Mouse (Mus musculus): ENCODE measurements at regions not wholly inside any gene's neighbourhood (a gene's known extent, or its start where the extent isn't known, plus 50 kb on each side); places are given as distances from the start of the nearest gene placed in this dataset.

DNA sequence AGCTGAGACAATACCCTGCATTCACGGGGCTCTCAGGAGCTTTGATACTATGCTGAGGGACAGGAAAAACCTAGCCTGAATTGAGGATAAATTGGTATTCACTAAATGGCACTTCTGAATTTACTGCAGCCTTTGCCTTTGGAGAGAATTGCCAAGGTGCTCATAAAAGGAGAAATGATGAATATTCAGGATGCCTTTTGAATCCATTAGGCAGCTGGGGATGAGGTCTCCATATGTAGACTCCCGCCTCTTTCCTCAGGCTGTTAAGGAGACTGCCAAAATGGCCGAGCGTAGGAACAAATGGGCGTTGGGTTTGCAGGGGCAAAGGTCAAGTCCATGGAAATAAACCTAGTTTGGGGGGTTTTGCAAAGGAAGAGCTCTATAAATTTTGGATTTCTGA lies 123.5 kb downstream of the Hlx start:
- Histone ChIP-seq H3K4me1 (replicated peaks; ENCODE audit: control insufficient read depth, insufficient read depth, low read length) (0 out of 2 replicates have a peak, but pooled peaks cover 2% of the 10 kb centered on the region), H3K9me3 (ENCODE audit: control insufficient read depth, low read length) (no peaks in the 10 kb centered on the region), H3K9ac (replicated peaks; ENCODE audit: low read depth, low read length) (no peak overlapping the region), H3K27me3 (replicated peaks; ENCODE audit: control insufficient read depth, insufficient read depth, low read length) (no peaks in the 10 kb centered on the region), H3K4me2 (ENCODE audit: low read length) (no peak overlapping the region), H3K4me3 (replicated peaks; ENCODE audit: low read length) (no peak overlapping the region), H3K27ac (ENCODE audit: low read length) (no peak overlapping the region), H3K36me3 (ENCODE audit: control insufficient read depth, insufficient read depth) (no peaks in the 10 kb centered on the region)
- WGBS: 23% methylated on average over 5 of the region's 5 CpGs
- peak; percentile 65 for ATAC-seq

DNA sequence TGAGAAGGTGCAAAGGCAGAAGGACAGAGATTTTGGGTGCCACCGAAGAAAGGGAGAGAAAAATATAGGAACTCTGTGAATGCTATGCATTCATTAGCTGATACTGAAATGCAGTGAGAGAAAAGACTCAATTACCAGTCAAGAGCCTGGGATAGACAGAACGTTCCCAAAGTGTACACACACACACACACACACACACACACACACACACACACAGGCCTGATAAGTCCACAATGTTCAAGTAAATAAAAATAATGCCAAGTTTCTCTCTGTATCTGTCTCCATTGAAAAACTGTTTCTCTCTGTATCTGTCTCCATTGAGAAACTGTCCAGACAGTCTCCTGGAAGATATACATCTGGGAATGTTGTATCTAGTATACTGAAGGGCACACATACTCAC lies 124.1 kb downstream of the Hlx start:
- Histone ChIP-seq H3K9me3 (ENCODE audit: control insufficient read depth, low read length) (no peaks in the 10 kb centered on the region), H3K27me3 (replicated peaks; ENCODE audit: control insufficient read depth, insufficient read depth, low read length) (no peaks in the 10 kb centered on the region), H3K27ac (ENCODE audit: low read length) (no peak overlapping the region), H3K4me1 (replicated peaks; ENCODE audit: control insufficient read depth, insufficient read depth, low read length) (0 out of 2 replicates have a peak, but pooled peaks cover 2% of the 10 kb centered on the region), H3K36me3 (ENCODE audit: control insufficient read depth, insufficient read depth) (no peaks in the 10 kb centered on the region), H3K4me3 (replicated peaks; ENCODE audit: low read length) (no peak overlapping the region), H3K9ac (replicated peaks; ENCODE audit: low read depth, low read length) (no peak overlapping the region), H3K4me2 (ENCODE audit: low read length) (no peak overlapping the region)
- ATAC-seq: no peak
- 45% methylated on average over 2 of the region's 2 CpGs for WGBS

DNA sequence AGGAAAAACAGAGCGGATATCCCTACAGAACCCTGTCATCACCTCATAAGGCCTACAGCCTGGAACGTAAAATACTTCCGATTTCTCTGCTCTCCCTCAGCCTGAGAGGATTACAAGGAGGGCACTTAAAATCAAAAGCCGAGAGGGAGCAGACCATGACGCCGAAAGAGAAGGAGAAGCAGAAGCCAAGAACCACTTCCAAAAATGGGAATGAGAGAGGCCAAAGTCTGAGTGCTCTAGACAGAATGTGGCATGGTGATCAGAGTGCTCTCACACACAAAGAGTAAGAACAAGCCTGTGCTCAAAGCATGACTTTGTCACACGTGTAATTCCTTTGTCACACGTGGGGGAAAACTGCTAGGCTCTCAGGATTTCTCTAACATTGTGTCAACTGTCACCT lies 125.9 kb downstream of the Hlx start:
- Histone ChIP-seq H3K27ac (ENCODE audit: low read length) (no peak overlapping the region), H3K36me3 (ENCODE audit: control insufficient read depth, insufficient read depth) (no peaks in the 10 kb centered on the region), H3K4me1 (replicated peaks; ENCODE audit: control insufficient read depth, insufficient read depth, low read length) (0 out of 2 replicates have a peak, but pooled peaks cover 2% of the 10 kb centered on the region), H3K9me3 (ENCODE audit: control insufficient read depth, low read length) (no peaks in the 10 kb centered on the region), H3K27me3 (replicated peaks; ENCODE audit: control insufficient read depth, insufficient read depth, low read length) (no peaks in the 10 kb centered on the region), H3K4me2 (ENCODE audit: low read length) (no peak overlapping the region), H3K9ac (replicated peaks; ENCODE audit: low read depth, low read length) (no peak overlapping the region), H3K4me3 (replicated peaks; ENCODE audit: low read length) (no peak overlapping the region)
- ATAC-seq: no peak
- 85% methylated on average over 8 of the region's 8 CpGs for WGBS

DNA sequence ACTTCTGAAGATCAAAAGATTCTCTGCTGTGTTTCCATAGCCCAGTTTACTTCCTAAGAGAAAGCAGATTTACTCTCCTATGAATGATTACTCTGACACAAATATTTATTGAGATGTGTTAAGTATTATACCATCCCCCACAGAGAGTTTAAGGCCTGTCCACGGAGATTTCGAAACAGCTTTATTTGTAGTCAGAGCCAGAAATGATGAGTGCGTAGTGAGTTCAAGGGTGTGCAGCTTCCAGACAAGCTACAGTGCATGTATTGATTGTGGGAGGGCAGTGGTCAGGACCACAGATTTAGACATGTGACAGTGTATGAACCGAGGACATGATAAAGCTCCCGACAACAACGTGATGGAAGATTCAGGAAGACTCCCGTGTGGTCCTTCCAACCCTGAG lies 126.8 kb downstream of the Hlx start:
- H3K36me3 ChIP-seq (ENCODE audit: control insufficient read depth, insufficient read depth): no peaks in the 10 kb centered on the region
- H3K27ac ChIP-seq (ENCODE audit: low read length): no peak overlapping the region
- H3K27me3 ChIP-seq (replicated peaks; ENCODE audit: control insufficient read depth, insufficient read depth, low read length): no peaks in the 10 kb centered on the region
- H3K9me3 ChIP-seq (ENCODE audit: control insufficient read depth, low read length): no peaks in the 10 kb centered on the region
- no peak overlapping the region for H3K4me2 ChIP-seq (ENCODE audit: low read length)
- H3K4me1 ChIP-seq (replicated peaks; ENCODE audit: control insufficient read depth, insufficient read depth, low read length): 0 out of 2 replicates have a peak, but pooled peaks cover 2% of the 10 kb centered on the region
- WGBS: 89% methylated on average over 7 of the region's 7 CpGs
- no peak overlapping the region for H3K9ac ChIP-seq (replicated peaks; ENCODE audit: low read depth, low read length)
- ATAC-seq: no peak
- H3K4me3 ChIP-seq (replicated peaks; ENCODE audit: low read length): no peak overlapping the region

DNA sequence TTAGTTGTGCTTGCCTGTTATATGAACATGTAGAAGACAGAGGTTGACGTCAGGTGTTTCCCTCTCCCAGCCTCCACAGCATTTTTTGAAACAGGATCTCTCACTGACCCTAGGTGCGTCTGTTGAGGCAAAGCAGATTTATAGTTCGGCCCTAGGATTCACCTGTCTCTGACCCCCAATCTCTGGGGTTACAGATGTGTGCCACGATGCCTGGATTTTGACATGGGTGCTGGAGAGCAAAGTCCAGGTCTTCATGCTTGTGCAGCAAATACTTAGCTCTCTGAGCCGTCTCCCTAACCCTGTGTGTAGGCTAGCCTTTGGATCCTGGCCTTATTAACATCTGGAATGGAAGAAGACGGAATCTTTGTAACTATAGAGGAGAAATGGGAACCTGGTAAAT lies 129.3 kb downstream of the Hlx start:
- H3K36me3 ChIP-seq (ENCODE audit: control insufficient read depth, insufficient read depth): no peaks in the 10 kb centered on the region
- 94% methylated on average over 6 of the region's 6 CpGs for WGBS
- no peak for ATAC-seq
- H3K4me3 ChIP-seq (replicated peaks; ENCODE audit: low read length): no peak overlapping the region
- no peaks in the 10 kb centered on the region for H3K27me3 ChIP-seq (replicated peaks; ENCODE audit: control insufficient read depth, insufficient read depth, low read length)
- H3K9ac ChIP-seq (replicated peaks; ENCODE audit: low read depth, low read length): no peak overlapping the region
- H3K4me2 ChIP-seq (ENCODE audit: low read length): no peak overlapping the region
- no peaks in the 10 kb centered on the region for H3K9me3 ChIP-seq (ENCODE audit: control insufficient read depth, low read length)
- no peak overlapping the region for H3K27ac ChIP-seq (ENCODE audit: low read length)
- H3K4me1 ChIP-seq (replicated peaks; ENCODE audit: control insufficient read depth, insufficient read depth, low read length): 0 out of 2 replicates have a peak, but pooled peaks cover 2% of the 10 kb centered on the region

DNA sequence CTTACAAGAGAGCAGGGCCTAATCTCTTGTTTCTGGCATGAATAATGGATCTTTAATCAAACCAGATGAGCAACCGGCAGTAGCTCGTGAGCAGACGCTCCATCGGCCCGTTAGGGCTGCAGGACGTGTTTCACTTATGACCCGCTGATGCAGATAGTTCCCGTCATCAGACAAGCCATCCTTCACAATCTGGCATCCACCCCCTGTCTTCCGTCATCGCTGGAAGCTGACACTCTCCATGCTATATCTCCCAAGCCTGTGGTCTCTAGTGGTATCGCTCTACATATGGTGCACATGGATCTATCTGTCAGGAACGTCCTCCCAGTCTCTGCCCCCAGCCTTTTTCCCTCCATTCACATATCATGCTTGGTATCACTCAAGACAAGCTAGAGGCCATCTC lies 137.0 kb downstream of the Hlx start:
- no peak overlapping the region for H3K27ac ChIP-seq (ENCODE audit: low read length)
- WGBS: 92% methylated on average over 12 of the region's 12 CpGs
- no peaks in the 10 kb centered on the region for H3K27me3 ChIP-seq (replicated peaks; ENCODE audit: control insufficient read depth, insufficient read depth, low read length)
- no peaks in the 10 kb centered on the region for H3K9me3 ChIP-seq (ENCODE audit: control insufficient read depth, low read length)
- H3K9ac ChIP-seq (replicated peaks; ENCODE audit: low read depth, low read length): no peak overlapping the region
- H3K4me3 ChIP-seq (replicated peaks; ENCODE audit: low read length): no peak overlapping the region
- ATAC-seq: no peak
- no peaks in the 10 kb centered on the region for H3K36me3 ChIP-seq (ENCODE audit: control insufficient read depth, insufficient read depth)
- H3K4me2 ChIP-seq (ENCODE audit: low read length): no peak overlapping the region
- no peaks in the 10 kb centered on the region for H3K4me1 ChIP-seq (replicated peaks; ENCODE audit: control insufficient read depth, insufficient read depth, low read length)

DNA sequence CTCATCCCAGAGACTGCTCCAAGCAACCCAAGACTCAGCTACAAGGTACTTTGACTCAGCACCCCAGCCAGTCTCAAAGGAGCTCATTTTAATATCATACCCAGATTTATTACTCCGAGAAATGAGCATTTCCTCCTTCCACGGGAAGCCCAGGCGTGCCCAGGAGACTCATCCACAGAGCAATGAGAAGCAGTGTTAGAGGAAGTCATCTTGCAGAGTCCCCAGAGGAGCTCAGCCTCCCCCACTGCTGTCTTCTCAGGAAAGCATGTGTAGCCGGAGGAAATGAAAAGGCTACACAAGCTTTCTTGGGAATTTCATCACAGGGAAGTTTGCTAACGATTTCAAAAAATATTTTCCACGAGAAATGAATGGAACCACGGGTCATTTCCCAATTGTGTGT lies 141.8 kb downstream of the Hlx start:
- Histone ChIP-seq H3K4me1 (replicated peaks; ENCODE audit: control insufficient read depth, insufficient read depth, low read length) (no peaks in the 10 kb centered on the region), H3K4me2 (ENCODE audit: low read length) (no peak overlapping the region), H3K36me3 (ENCODE audit: control insufficient read depth, insufficient read depth) (no peaks in the 10 kb centered on the region), H3K9ac (replicated peaks; ENCODE audit: low read depth, low read length) (no peak overlapping the region), H3K27ac (ENCODE audit: low read length) (no peak overlapping the region), H3K9me3 (ENCODE audit: control insufficient read depth, low read length) (no peaks in the 10 kb centered on the region), H3K27me3 (replicated peaks; ENCODE audit: control insufficient read depth, insufficient read depth, low read length) (no peaks in the 10 kb centered on the region), H3K4me3 (replicated peaks; ENCODE audit: low read length) (no peak overlapping the region)
- ATAC-seq: no peak
- 62% methylated on average over 7 of the region's 7 CpGs for WGBS

DNA sequence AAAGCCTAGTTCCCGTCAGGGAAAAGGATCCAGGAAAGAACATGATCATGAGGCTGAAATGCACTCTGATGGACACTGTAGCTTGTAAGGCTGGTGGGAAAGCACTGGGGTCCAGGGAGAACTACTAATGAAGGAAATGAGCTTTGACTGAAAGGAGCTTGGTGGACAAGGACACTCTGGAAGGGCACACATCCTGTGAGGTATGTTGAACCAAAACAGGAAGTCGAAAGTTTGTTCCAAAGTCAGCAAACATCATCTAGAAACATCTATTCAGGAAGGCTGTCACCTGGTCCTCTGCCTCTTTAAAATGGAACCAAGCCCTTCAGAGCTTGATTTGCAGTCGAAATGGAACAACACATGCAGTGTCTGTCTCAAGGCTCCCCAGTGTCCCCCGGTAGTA lies 143.1 kb downstream of the Hlx start:
- Histone ChIP-seq H3K4me3 (replicated peaks; ENCODE audit: low read length) (no peak overlapping the region), H3K27ac (ENCODE audit: low read length) (no peak overlapping the region), H3K9me3 (ENCODE audit: control insufficient read depth, low read length) (no peaks in the 10 kb centered on the region), H3K36me3 (ENCODE audit: control insufficient read depth, insufficient read depth) (no peaks in the 10 kb centered on the region), H3K27me3 (replicated peaks; ENCODE audit: control insufficient read depth, insufficient read depth, low read length) (no peaks in the 10 kb centered on the region), H3K9ac (replicated peaks; ENCODE audit: low read depth, low read length) (no peak overlapping the region), H3K4me2 (ENCODE audit: low read length) (no peak overlapping the region), H3K4me1 (replicated peaks; ENCODE audit: control insufficient read depth, insufficient read depth, low read length) (no peaks in the 10 kb centered on the region)
- 78% methylated on average over 4 of the region's 4 CpGs for WGBS
- ATAC-seq: no peak

DNA sequence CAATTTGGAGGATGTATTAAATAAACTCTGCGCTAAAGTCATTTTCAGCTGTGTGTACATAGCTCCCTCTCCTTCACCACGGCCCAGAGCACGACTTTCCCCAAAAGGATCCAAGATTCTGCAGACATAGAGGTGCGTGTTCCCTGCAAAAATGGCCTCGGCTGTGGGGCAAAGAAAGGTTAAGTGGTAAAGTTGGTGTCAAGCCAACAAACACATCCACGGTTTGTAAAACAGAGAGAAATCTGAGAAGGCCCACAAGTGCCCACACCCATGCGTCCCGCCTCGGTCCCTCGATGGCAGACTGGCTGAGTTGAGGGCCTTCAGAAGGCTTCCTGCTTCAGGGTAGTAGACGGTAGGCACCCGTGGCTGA lies 147.9 kb downstream of the Hlx start:
- 90% methylated on average over 12 of the region's 12 CpGs for WGBS
- Histone ChIP-seq H3K4me3 (replicated peaks; ENCODE audit: low read length) (no peak overlapping the region), H3K36me3 (ENCODE audit: control insufficient read depth, insufficient read depth) (no peaks in the 10 kb centered on the region), H3K9me3 (ENCODE audit: control insufficient read depth, low read length) (no peaks in the 10 kb centered on the region), H3K27me3 (replicated peaks; ENCODE audit: control insufficient read depth, insufficient read depth, low read length) (no peaks in the 10 kb centered on the region), H3K4me2 (ENCODE audit: low read length) (no peak overlapping the region), H3K27ac (ENCODE audit: low read length) (no peak overlapping the region), H3K4me1 (replicated peaks; ENCODE audit: control insufficient read depth, insufficient read depth, low read length) (no peaks in the 10 kb centered on the region), H3K9ac (replicated peaks; ENCODE audit: low read depth, low read length) (no peak overlapping the region)
- ATAC-seq: no peak

DNA sequence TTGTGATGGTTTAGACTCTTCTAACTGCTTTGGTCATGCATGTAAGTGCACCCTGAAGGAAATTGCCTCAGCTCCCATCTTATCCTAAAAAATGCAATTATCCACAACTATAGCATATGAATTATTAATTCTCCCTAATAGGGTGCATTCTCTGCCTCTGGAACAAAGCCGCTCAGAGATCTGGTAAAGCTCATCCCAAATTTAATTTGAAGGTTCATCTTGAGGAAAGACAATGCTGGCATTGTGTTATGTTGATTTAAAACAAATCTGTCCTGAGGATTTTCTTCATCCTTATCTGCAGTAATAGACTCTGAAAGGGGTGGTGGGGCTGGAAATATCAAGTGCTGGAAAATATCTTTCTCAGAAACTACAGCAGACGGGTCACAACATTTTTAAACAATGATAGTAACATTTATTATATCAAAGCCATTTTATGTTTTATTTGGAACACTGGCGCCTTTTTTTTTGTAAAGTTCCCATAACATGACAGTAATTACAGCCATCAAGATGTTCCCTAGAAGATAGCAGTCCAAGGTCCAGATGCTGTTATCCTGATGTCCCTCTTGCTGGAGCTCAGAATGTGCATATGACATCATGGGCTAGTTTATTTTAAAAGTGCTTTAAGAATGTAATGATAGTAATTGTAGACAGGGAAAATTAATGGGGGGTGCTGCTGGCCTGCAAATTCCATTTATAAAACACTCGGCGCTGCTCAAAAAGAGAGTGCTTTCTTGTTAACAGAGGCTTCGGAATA lies 148.5 kb downstream of the Hlx start:
- no peaks in the 10 kb centered on the region for H3K9me3 ChIP-seq (ENCODE audit: control insufficient read depth, low read length)
- H3K4me2 ChIP-seq (ENCODE audit: low read length): no peak overlapping the region
- no peaks in the 10 kb centered on the region for H3K27me3 ChIP-seq (replicated peaks; ENCODE audit: control insufficient read depth, insufficient read depth, low read length)
- no peak for ATAC-seq
- 83% methylated on average over 6 of the region's 6 CpGs for WGBS
- H3K9ac ChIP-seq (replicated peaks; ENCODE audit: low read depth, low read length): no peak overlapping the region
- no peaks in the 10 kb centered on the region for H3K36me3 ChIP-seq (ENCODE audit: control insufficient read depth, insufficient read depth)
- H3K4me3 ChIP-seq (replicated peaks; ENCODE audit: low read length): no peak overlapping the region
- H3K4me1 ChIP-seq (replicated peaks; ENCODE audit: control insufficient read depth, insufficient read depth, low read length): no peaks in the 10 kb centered on the region
- H3K27ac ChIP-seq (ENCODE audit: low read length): no peak overlapping the region
